Mouse (Mus musculus): Measurements from ENCODE around the gene Rnls.

Gene Rnls

GRCm38 (mm10) chr19:33262421-33262820 is 129.7 kb downstream of the Rnls start:
- peak; percentile 30 for DNase-seq (ENCODE audit: low read depth, low spot score)

GRCm38 (mm10) chr19:33259164-33259563 is 132.9 kb downstream of the Rnls start:
- no peak for DNase-seq (ENCODE audit: low read depth, low spot score)

- DNase-seq (ENCODE audit: low read depth, low spot score), result no peak
Measured at GRCm38 (mm10) chr19:33253893-33254292, 138.2 kb downstream of the Rnls start.

DNA sequence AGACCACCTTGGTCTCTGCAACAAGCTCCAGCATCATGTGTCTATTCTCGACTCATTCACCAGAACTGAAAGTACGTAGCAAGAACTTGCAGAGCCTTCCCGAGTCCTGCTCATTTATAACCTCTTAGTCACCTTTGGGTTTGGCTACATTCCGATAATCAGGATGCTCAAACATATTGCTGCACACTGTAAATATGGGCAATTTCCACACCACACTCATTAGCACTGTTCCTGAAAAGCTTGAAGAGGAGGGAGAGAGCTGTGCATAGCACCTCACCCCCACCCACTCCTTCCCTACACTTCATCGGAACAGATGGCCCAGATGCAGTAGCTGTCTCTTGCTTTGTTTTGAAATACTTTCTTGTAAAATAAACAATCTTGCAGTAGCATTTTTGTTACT is 139.9 kb downstream of the Rnls start:
- no peak for DNase-seq (ENCODE audit: low read depth, low spot score)

GRCm38 (mm10) chr19:33244196-33244595 is 147.9 kb downstream of the Rnls start:
- no peak for DNase-seq (ENCODE audit: low read depth, low spot score)

- no peak for DNase-seq (ENCODE audit: low read depth, low spot score)
Measured at GRCm38 (mm10) chr19:33240386-33240785, 151.7 kb downstream of the Rnls start.

DNA sequence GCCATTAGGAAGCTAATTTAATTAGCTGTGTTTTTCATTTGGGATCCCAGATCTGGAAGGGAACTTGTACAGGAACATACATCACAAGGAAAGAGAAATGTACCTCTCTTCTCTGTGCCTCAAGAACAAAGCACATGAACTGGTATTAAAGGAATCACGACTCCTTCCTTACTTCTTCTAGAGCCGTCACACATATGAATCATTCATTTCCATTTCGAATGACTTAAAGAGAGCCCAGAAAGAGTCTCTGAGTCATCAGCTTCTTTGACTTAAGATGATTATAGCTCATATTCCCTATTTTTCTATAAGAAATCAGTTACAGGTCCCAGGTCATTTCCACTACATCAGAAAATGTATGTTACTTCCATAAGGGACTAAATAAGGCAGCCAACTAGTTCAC is 159.2 kb downstream of the Rnls start:
- no peak for DNase-seq (ENCODE audit: low read depth, low spot score)

GRCm38 (mm10) chr19:33231303-33231702 is 160.8 kb downstream of the Rnls start:
- DNase-seq (ENCODE audit: low read depth, low spot score), result peak; percentile 24

GRCm38 (mm10) chr19:33227004-33227403 is 165.1 kb downstream of the Rnls start:
- peak; percentile 88 for DNase-seq (ENCODE audit: low read depth, low spot score)

GRCm38 (mm10) chr19:33225858-33226705 is 166.0 kb downstream of the Rnls start:
- DNase-seq (ENCODE audit: low read depth, low spot score), result no peak

GRCm38 (mm10) chr19:33225002-33225376 is 167.1 kb downstream of the Rnls start:
- DNase-seq (ENCODE audit: low read depth, low spot score), result no peak

DNA sequence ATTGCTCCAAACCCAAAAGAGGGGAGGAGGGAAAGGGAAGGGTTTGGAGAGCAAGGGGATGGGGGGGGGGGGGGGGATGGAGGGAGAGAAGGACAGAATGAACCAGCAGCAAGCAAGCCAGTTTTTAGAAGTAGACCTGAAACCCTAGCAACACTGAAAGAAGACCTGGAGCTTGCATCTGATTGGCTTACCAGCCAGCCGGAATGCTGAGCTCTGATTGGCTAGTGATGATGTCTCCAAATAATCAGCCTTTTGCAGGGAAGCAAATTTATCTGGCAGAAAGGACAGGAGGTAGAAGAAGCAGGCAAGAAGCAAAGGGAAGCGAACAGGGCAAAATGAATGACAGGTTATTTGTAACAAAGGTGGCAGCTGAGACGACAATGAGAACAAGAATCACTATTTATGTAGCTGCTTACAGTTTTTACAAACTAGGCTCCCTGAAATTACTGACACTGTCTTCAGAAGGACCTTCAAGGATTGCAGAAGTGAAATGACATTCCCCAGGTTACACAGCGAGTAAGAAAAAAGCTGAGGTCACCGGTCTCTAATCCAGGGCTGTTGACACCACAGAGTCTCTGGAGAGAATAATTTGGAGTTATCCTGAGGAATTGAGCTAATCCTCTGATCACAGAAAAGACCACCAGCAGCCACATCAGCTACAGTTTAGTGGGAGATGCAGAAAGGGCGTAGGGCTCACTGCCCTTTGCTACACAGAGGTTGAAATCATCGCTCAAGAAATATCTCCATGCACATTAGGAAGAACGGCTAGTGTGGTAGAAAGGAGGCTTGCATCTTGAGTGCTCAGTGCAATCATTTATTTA is 167.7 kb downstream of the Rnls start:
- peak; percentile 32 for DNase-seq (ENCODE audit: low read depth, low spot score)

DNA sequence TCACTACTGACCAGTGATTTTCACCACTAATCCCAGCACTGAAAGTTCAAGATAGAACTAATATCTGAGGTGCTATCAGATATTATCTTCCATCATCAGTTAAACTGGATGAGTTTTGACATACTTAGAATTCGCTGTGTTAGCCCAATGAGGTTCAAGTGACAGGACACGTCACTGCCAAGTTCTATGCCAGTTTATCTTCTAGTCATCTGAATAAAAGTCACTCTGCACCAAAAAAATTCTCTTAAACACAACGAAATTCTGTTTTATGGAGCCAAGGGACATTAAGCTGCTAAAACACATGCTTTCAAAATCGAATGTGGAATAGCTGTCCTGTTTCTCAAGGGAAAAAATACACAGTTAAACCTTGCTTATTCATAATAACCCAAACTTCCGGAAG is 168.3 kb downstream of the Rnls start:
- DNase-seq (ENCODE audit: low read depth, low spot score), result no peak

- peak; percentile 29 for DNase-seq (ENCODE audit: low read depth, low spot score)
Measured at GRCm38 (mm10) chr19:33223276-33223675, 168.8 kb downstream of the Rnls start.

DNA sequence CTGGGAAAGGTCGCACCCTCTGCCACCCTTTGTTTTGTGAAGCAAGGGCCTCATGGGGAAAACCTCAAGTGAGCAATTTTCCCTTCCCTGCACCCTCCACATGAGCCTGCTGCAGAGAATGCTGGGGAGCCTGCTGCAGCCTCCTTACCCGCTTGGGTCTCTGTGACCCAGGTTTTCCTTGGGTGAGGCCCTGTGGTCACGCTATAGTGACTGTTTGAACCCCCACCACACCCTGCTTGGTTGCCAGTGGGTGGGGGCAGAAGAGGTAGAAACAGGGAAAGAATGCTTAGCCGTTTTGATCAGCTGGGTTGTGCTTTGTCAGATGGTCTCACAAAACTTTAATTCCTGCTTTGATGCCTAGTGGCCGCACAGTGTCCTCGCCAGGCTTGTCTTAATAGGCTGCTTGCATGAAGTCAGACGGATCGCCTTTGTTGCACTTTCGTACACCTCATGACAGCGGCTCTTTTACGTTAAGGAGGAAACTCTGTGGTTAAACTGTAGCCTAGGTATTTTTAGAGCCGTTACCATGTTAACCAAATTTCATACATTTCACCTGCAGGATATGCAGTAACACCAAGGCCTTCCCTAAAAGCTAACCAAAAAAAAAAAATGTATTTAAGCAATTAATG is 169.4 kb downstream of the Rnls start:
- DNase-seq (ENCODE audit: low read depth, low spot score), result peak; percentile 80

DNA sequence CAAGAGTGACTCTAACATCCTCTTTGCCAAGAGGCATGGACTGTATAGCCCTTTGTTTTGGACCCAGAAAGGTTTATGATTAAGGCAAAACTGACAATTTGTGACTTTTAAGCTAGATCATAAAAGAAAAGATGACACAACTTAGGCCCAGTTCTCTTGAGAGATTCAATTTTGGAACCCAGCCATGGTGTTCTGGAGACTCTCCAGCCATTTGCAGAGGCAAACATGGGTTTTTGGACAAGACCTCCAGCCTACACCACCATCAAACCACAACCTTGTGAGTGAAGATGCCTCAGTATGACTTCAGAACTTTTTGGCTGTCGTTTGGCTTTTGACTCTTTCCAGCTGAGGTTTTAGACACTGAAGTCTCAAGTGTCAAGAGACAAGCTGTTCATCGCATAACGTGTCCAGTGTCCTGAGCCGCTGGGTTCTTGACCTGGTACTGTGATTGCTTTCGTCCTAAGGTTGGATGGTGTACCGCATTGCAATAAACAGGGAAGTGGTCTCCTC is 174.2 kb downstream of the Rnls start:
- DNase-seq (ENCODE audit: low read depth, low spot score), result no peak

GRCm38 (mm10) chr19:33209709-33210108 is 182.4 kb downstream of the Rnls start:
- no peak for DNase-seq (ENCODE audit: low read depth, low spot score)

- no peak for DNase-seq (ENCODE audit: low read depth, low spot score)
Measured at GRCm38 (mm10) chr19:33207991-33208390, 184.1 kb downstream of the Rnls start.

- no peak for DNase-seq (ENCODE audit: low read depth, low spot score)
Measured at GRCm38 (mm10) chr19:33205389-33205788, 186.7 kb downstream of the Rnls start.

- DNase-seq (ENCODE audit: low read depth, low spot score), result no peak
Measured at GRCm38 (mm10) chr19:33202422-33202821, 189.7 kb downstream of the Rnls start.

GRCm38 (mm10) chr19:33201181-33201580 is 190.9 kb downstream of the Rnls start:
- DNase-seq (ENCODE audit: low read depth, low spot score), result no peak

DNA sequence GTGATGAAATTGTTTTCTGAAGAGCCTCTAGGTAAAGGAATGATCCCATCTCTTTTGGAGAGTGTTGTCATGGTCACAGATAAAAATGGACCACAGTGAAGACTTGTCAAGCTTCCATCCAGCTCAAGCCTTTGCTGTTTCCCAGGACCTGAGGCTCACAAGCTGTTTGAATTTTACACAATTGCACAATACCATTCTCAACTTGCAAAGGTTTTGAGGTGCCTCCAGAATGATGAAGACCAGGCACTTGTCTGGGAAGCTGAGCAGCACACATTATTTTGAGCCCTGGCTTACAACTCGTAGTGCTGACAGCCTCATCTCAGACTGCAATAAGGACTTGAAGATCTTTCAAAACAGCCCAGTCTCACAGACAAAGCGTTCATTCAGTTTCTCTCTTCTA is 200.0 kb downstream of the Rnls start:
- no peak for DNase-seq (ENCODE audit: low read depth, low spot score)

Measured in CD4-positive, CD25-positive, alpha-beta regulatory T cell, adult 2 months (primary cell).